25 mouse cellular contexts compared by ENCODE assay signal in genomic region chr13:99452444-99452843, GRCm38 (mm10).
DNase-seq lines count a peak whose midpoint lies in the region; ATAC-seq and TF ChIP-seq lines count a peak whose summit lies in the region.
"Had no signal": no experiment of that assay in that cellular context is flagged by ENCODE, and none has a peak within 500 bp of the region (broad histone marks: within the 10 kb centered on the region; RNA-seq: fewer than 3 reads in every experiment).

No protein-coding gene starts in this region.

- ATAC-seq in forebrain, embryonic 13.5 days = no peak
- ATAC-seq in forebrain, postnatal 0 days = no peak
- ATAC-seq: activated CD4-positive, CD25-positive, alpha-beta regulatory T cell, adult 4 months had no signal

- no peak for DNase-seq in forebrain, postnatal 0 days
- no peak for DNase-seq in layer of hippocampus, adult 2 months (ENCODE audit: low spot score in 2 of 2)
- no peak for DNase-seq in layer of hippocampus, postnatal 36 days
- peak; percentile 45 for DNase-seq in retina, postnatal 1 day
- no peak for DNase-seq in retina, embryonic 14.5 days (ENCODE audit: low spot score)
- no peak for DNase-seq in urinary bladder, postnatal 10 days (ENCODE audit: low spot score)
- DNase-seq: adrenal gland, adult 8-10 months; adrenal gland, postnatal 25 days; B cell, adult 2 months; cerebellum, adult 11-12 months; cerebellum, adult 9-10 months; cerebellum, postnatal 14 days; gastrocnemius, postnatal 25 days; heart, adult 18-20 months; heart, postnatal 10 days; heart, postnatal 36 days had no signal

- H3K27me3 ChIP-seq in forebrain, embryonic 13.5 days = no peaks in the 10 kb centered on the region
- no peaks in the 10 kb centered on the region for H3K27me3 ChIP-seq in forebrain, postnatal 0 days (ENCODE audit: insufficient read depth, low read length)
- H3K27me3 ChIP-seq: CH12.LX; embryonic facial prominence, embryonic 12.5 days; embryonic facial prominence, embryonic 15.5 days; heart, embryonic 12.5 days; heart, embryonic 15.5 days; hindbrain, embryonic 15.5 days had no signal

- no peak overlapping the region for H3K4me2 ChIP-seq in forebrain, embryonic 13.5 days
- no peak overlapping the region for H3K4me2 ChIP-seq in forebrain, postnatal 0 days (ENCODE audit: low read depth)
- H3K4me2 ChIP-seq: embryonic facial prominence, embryonic 12.5 days; embryonic facial prominence, embryonic 15.5 days; heart, embryonic 12.5 days; heart, embryonic 15.5 days; hindbrain, embryonic 15.5 days had no signal

- no peaks in the 10 kb centered on the region for H3K9me3 ChIP-seq in forebrain, embryonic 13.5 days (replicated peaks)
- no peaks in the 10 kb centered on the region for H3K9me3 ChIP-seq in forebrain, postnatal 0 days (ENCODE audit: low read length)
- H3K9me3 ChIP-seq: embryonic facial prominence, embryonic 12.5 days; embryonic facial prominence, embryonic 15.5 days; G1E; heart, embryonic 12.5 days; heart, embryonic 15.5 days; hindbrain, embryonic 15.5 days had no signal

- H3K4me1 ChIP-seq in forebrain, embryonic 13.5 days = peaks cover 71% of the 10 kb centered on the region
- peaks cover 22% of the 10 kb centered on the region for H3K4me1 ChIP-seq in forebrain, postnatal 0 days (ENCODE audit: insufficient read depth)

- TF ChIP-seq CTCF in forebrain, postnatal 0 days (IDR thresholded peaks at IDR 0.05; ENCODE audit: low read depth) = no peak
- no peak for TF ChIP-seq CTCF in layer of hippocampus, adult 2 months (conservative IDR thresholded peaks at IDR 0.05)

- 83% methylated on average over 3 of the region's 3 CpGs for WGBS in forebrain, embryonic 13.5 days
- WGBS in forebrain, postnatal 0 days = 82% methylated on average over 3 of the region's 3 CpGs

- H3K27ac ChIP-seq in forebrain, embryonic 13.5 days = 0 out of 2 replicates have a peak overlapping the region, but pooled peaks have one; percentile 35
- no peak overlapping the region for H3K27ac ChIP-seq in forebrain, postnatal 0 days (ENCODE audit: low read depth, low read length)
- peak overlapping the region; percentile 40; the same call in 1 of the 2 replicates for H3K27ac ChIP-seq in layer of hippocampus, adult 2 months
- H3K27ac ChIP-seq: embryonic facial prominence, embryonic 12.5 days; embryonic facial prominence, embryonic 15.5 days; heart, embryonic 15.5 days; hindbrain, embryonic 15.5 days had no signal

- H3K36me3 ChIP-seq in forebrain, embryonic 13.5 days (ENCODE audit: poor library complexity, severe bottlenecking) = peaks cover 31% of the 10 kb centered on the region; the same call in 1 of the 2 replicates
- no peaks in the 10 kb centered on the region for H3K36me3 ChIP-seq in forebrain, postnatal 0 days (ENCODE audit: insufficient read depth)
- H3K36me3 ChIP-seq: embryonic facial prominence, embryonic 12.5 days; embryonic facial prominence, embryonic 15.5 days; G1E; heart, embryonic 15.5 days; hindbrain, embryonic 15.5 days had no signal

- H3K4me3 ChIP-seq in forebrain, embryonic 13.5 days = no peak overlapping the region
- no peak overlapping the region for H3K4me3 ChIP-seq in forebrain, postnatal 0 days (ENCODE audit: low read depth, low read length)
- H3K4me3 ChIP-seq in layer of hippocampus, adult 2 months = no peak overlapping the region
- H3K4me3 ChIP-seq: embryonic facial prominence, embryonic 12.5 days; embryonic facial prominence, embryonic 15.5 days; heart, embryonic 12.5 days; heart, embryonic 15.5 days; hindbrain, embryonic 15.5 days had no signal

- H3K9ac ChIP-seq in forebrain, embryonic 13.5 days = no peak overlapping the region
- no peak overlapping the region for H3K9ac ChIP-seq in forebrain, postnatal 0 days
- H3K9ac ChIP-seq: embryonic facial prominence, embryonic 12.5 days; embryonic facial prominence, embryonic 15.5 days; heart, embryonic 12.5 days; heart, embryonic 15.5 days; hindbrain, embryonic 15.5 days had no signal
